Mouse (Mus musculus): ENCODE measurements around the gene Myh13. TPM values are rescaled to one million over a fixed set of nuclear protein-coding genes. Genes with fewer than 3 reads are reported as not detected.

Myh13 gene
- total RNA-seq (2014; rRNA removed) (0.11 and 0.52 TPM in 2 replicates), polyA plus RNA-seq (2015; fragmentation: Nextera tagmentation; extraction: Ambion mirVana) (0.20 and 0.23 TPM in 2 replicates)

DNA sequence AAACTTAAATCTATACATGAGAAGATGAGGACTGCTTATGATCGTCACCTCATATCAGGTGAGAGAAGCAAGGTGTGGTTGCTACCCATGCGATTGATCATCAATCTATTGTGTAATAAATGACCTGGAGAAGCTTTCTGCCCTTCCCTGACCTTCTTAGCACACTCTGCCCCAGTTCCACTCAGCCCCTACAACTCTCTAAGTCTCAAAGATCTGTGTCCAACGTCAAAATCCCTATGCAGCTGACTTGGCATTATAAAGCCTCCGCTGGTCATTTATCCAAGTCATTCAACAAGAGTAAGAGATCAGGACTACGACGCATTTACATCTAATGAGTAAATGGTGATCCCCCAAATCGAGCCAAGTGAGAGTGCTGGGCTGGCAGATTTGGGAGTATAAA lies at the start of gene Myh13:
Gene Myh13, plus strand, starts transcription at position 301 of the 400 bp plus-strand sequence.
- ATAC-seq (ENCODE audit: low FRiP score) (no peak), DNase-seq (ENCODE audit: low spot score) (no peak)
- 79% methylated on average over 7 of the region's 7 CpGs for WGBS
- Histone ChIP-seq H3K4me1 (ENCODE audit: insufficient read depth, low read length) (no peaks in the 10 kb centered on the region), H3K4me2 (ENCODE audit: low read depth, low read length, poor library complexity, severe bottlenecking) (no peak within 1 kb of the TSS), H3K9ac (replicated peaks; ENCODE audit: low read length, poor library complexity, severe bottlenecking) (no peak within 1 kb of the TSS), H3K27ac (ENCODE audit: low read depth, low read length) (no peak within 1 kb of the TSS), H3K27me3 (ENCODE audit: insufficient read depth, low read length) (no peaks in the 10 kb centered on the region), H3K36me3 (ENCODE audit: insufficient read depth, low read length) (no peaks in the 10 kb centered on the region), H3K4me3 (ENCODE audit: low read depth, low read length) (no peak within 1 kb of the TSS), H3K9me3 (ENCODE audit: low read length) (no peaks in the 10 kb centered on the region)
- no peak for TF ChIP-seq CTCF (IDR thresholded peaks at IDR 0.05)

- Histone ChIP-seq H3K27me3 (ENCODE audit: insufficient read depth, low read length) (no peaks in the 10 kb centered on the region), H3K9me3 (ENCODE audit: low read length) (no peaks in the 10 kb centered on the region), H3K4me1 (ENCODE audit: insufficient read depth, low read length) (no peaks in the 10 kb centered on the region), H3K36me3 (ENCODE audit: insufficient read depth, low read length) (no peaks in the 10 kb centered on the region), H3K9ac (replicated peaks; ENCODE audit: low read length, poor library complexity, severe bottlenecking) (no peak within 1 kb of the TSS), H3K4me3 (ENCODE audit: low read depth, low read length) (no peak within 1 kb of the TSS), H3K4me2 (ENCODE audit: low read depth, low read length, poor library complexity, severe bottlenecking) (no peak within 1 kb of the TSS), H3K27ac (ENCODE audit: low read depth, low read length) (no peak within 1 kb of the TSS)
- TF ChIP-seq CTCF (IDR thresholded peaks at IDR 0.05): peak; percentile 18; the same call in 1 of the 2 replicates
- 75% methylated on average over 10 of the region's 10 CpGs for WGBS
- DNase-seq (ENCODE audit: low spot score) (peak; percentile 83), ATAC-seq (ENCODE audit: low FRiP score) (no peak; the same call in 1 of the 2 replicates)
Measured at GRCm38 (mm10) chr11:67276601-67277174, 44.8 kb upstream of the Myh13 start, which contains the start of gene Myh8. TSS of gene Myh8 (plus strand) at chr11:67277124.

- DNase-seq (ENCODE audit: low spot score) (no peak), ATAC-seq (ENCODE audit: low FRiP score) (no peak)
- Histone ChIP-seq H3K27ac (ENCODE audit: low read depth, low read length) (no peak overlapping the region), H3K4me1 (ENCODE audit: insufficient read depth, low read length) (no peaks in the 10 kb centered on the region), H3K9me3 (ENCODE audit: low read length) (no peaks in the 10 kb centered on the region), H3K36me3 (ENCODE audit: insufficient read depth, low read length) (no peaks in the 10 kb centered on the region), H3K9ac (replicated peaks; ENCODE audit: low read length, poor library complexity, severe bottlenecking) (no peak overlapping the region), H3K4me3 (ENCODE audit: low read depth, low read length) (no peak overlapping the region), H3K4me2 (ENCODE audit: low read depth, low read length, poor library complexity, severe bottlenecking) (no peak overlapping the region), H3K27me3 (ENCODE audit: insufficient read depth, low read length) (no peaks in the 10 kb centered on the region)
- TF ChIP-seq CTCF (IDR thresholded peaks at IDR 0.05): no peak
- WGBS: 90% methylated on average over 1 of the region's 1 CpGs
Measured at GRCm38 (mm10) chr11:67293440-67293839, 28.0 kb upstream of the Myh13 start.

- H3K36me3 ChIP-seq (ENCODE audit: insufficient read depth, low read length): no peaks in the 10 kb centered on the region
- ATAC-seq (ENCODE audit: low FRiP score): no peak
- no peak for TF ChIP-seq CTCF (IDR thresholded peaks at IDR 0.05)
- H3K27me3 ChIP-seq (ENCODE audit: insufficient read depth, low read length): no peaks in the 10 kb centered on the region
- H3K4me2 ChIP-seq (ENCODE audit: low read depth, low read length, poor library complexity, severe bottlenecking): no peak overlapping the region
- H3K4me1 ChIP-seq (ENCODE audit: insufficient read depth, low read length): no peaks in the 10 kb centered on the region
- H3K9ac ChIP-seq (replicated peaks; ENCODE audit: low read length, poor library complexity, severe bottlenecking): no peak overlapping the region
- H3K4me3 ChIP-seq (ENCODE audit: low read depth, low read length): no peak overlapping the region
- no peaks in the 10 kb centered on the region for H3K9me3 ChIP-seq (ENCODE audit: low read length)
- no peak overlapping the region for H3K27ac ChIP-seq (ENCODE audit: low read depth, low read length)
- DNase-seq (ENCODE audit: low spot score): peak; percentile 7
- WGBS: 60% methylated on average over 15 of the region's 15 CpGs
Measured at GRCm38 (mm10) chr11:67313733-67314452, 7.6 kb upstream of the Myh13 start.

- H3K9me3 ChIP-seq (ENCODE audit: low read length): no peaks in the 10 kb centered on the region
- ATAC-seq (ENCODE audit: low FRiP score): no peak
- H3K36me3 ChIP-seq (ENCODE audit: insufficient read depth, low read length): no peaks in the 10 kb centered on the region
- no peak overlapping the region for H3K27ac ChIP-seq (ENCODE audit: low read depth, low read length)
- H3K4me2 ChIP-seq (ENCODE audit: low read depth, low read length, poor library complexity, severe bottlenecking): no peak overlapping the region
- no peak for TF ChIP-seq CTCF (IDR thresholded peaks at IDR 0.05)
- H3K9ac ChIP-seq (replicated peaks; ENCODE audit: low read length, poor library complexity, severe bottlenecking): no peak overlapping the region
- H3K27me3 ChIP-seq (ENCODE audit: insufficient read depth, low read length): no peaks in the 10 kb centered on the region
- H3K4me3 ChIP-seq (ENCODE audit: low read depth, low read length): no peak overlapping the region
- H3K4me1 ChIP-seq (ENCODE audit: insufficient read depth, low read length): no peaks in the 10 kb centered on the region
- WGBS: 54% methylated on average over 2 of the region's 2 CpGs
- no peak for DNase-seq (ENCODE audit: low spot score)
Measured at GRCm38 (mm10) chr11:67326536-67326935, 5.1 kb downstream of the Myh13 start.

DNA sequence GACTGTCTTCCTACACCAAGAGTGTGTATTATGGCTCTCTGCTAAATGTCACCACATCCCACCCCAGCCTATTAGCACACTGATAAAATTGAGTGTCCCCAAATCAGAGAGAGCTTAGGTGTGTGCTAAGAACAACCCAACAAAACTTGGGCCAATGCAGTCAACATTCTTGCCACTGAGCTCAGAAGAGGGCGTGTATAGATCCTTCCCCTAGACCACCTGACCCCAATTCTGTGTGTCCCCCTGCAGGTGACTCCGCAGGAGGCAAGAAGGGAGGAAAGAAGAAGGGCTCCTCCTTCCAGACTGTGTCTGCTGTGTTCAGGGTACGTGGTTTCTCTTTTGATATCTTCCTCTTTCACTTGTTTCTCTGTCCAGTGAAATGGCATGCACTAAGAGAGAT lies 23.1 kb downstream of the Myh13 start:
- H3K4me1 ChIP-seq (ENCODE audit: insufficient read depth, low read length): no peaks in the 10 kb centered on the region
- H3K4me2 ChIP-seq (ENCODE audit: low read depth, low read length, poor library complexity, severe bottlenecking): no peak overlapping the region
- no peak overlapping the region for H3K27ac ChIP-seq (ENCODE audit: low read depth, low read length)
- ATAC-seq (ENCODE audit: low FRiP score) (no peak), DNase-seq (ENCODE audit: low spot score) (no peak)
- TF ChIP-seq CTCF (IDR thresholded peaks at IDR 0.05): no peak
- peaks cover 3% of the 10 kb centered on the region; the same call in 1 of the 2 replicates for H3K27me3 ChIP-seq (ENCODE audit: insufficient read depth, low read length)
- H3K4me3 ChIP-seq (ENCODE audit: low read depth, low read length): no peak overlapping the region
- no peak overlapping the region for H3K9ac ChIP-seq (replicated peaks; ENCODE audit: low read length, poor library complexity, severe bottlenecking)
- H3K36me3 ChIP-seq (ENCODE audit: insufficient read depth, low read length): no peaks in the 10 kb centered on the region
- WGBS: 74% methylated on average over 3 of the region's 3 CpGs
- H3K9me3 ChIP-seq (ENCODE audit: low read length): no peaks in the 10 kb centered on the region
